Mouse (Mus musculus): ENCODE measurements around the gene Trim33.

- peak; percentile 98 for TF ChIP-seq CTCF (IDR thresholded peaks at IDR 0.05; ENCODE audit: low read depth)
- TF ChIP-seq EP300 (IDR thresholded peaks at IDR 0.05; ENCODE audit: low read depth), result no peak
These were observed 103.9 kb downstream of the Trim33 start for GRCm38 (mm10) chr3:103382872-103383567.
